Mouse (Mus musculus) cortical plate, adult 2 months (tissue): ENCODE results near the gene Gm45233. TPM values are rescaled to one million over a fixed set of nuclear protein-coding genes. Genes with fewer than 3 reads are reported as not detected.

Source experiments
- H3K27ac ChIP-seq: fragments of 200-500 bp; 2 replicates; pipeline ENCODE4 v1.5.1; 2012; ENCODE audit warnings: low read length, control low read depth, inconsistent platforms; ENCODE audit not compliant: insufficient read depth
- H3K4me1 ChIP-seq: fragments of 200-500 bp; 2 replicates; pipeline ENCODE4 v1.6.1; 2011; ENCODE audit warnings: low read length; ENCODE audit not compliant: control insufficient read depth, insufficient read depth
- H3K4me3 ChIP-seq: fragments of 200-500 bp; 2 replicates; pipeline ENCODE4 v1.5.1; 2011; ENCODE audit warnings: mild to moderate bottlenecking, low read length, control low read depth; ENCODE audit not compliant: insufficient read depth
- CTCF ChIP-seq: fragments of 200-500 bp; IDR thresholded peaks from 2 replicates; pipeline ENCODE4 v1.5.1; 2011; ENCODE audit warnings: mild to moderate bottlenecking, control low read depth, low read length; ENCODE audit not compliant: insufficient read depth; ENCODE audit errors: extremely low read depth
- POLR2A ChIP-seq: fragments of 200-500 bp; IDR thresholded peaks from 2 replicates; pipeline ENCODE4 v1.6.1; 2011; ENCODE audit warnings: mild to moderate bottlenecking, low read length, control low read depth; ENCODE audit not compliant: insufficient read depth; ENCODE audit errors: extremely low read depth
- polyA plus RNA-seq: library from polyadenylated mRNA; depleted of rRNA; stranded (reverse); fragments of >200 nt; gene quantifications from 2 replicates; pipeline ENCODE4 v1.2.3, GENCODE M21; 2012

Gene Gm45233
- polyA plus RNA-seq, 1 experiment: 2.1 TPM

DNA sequence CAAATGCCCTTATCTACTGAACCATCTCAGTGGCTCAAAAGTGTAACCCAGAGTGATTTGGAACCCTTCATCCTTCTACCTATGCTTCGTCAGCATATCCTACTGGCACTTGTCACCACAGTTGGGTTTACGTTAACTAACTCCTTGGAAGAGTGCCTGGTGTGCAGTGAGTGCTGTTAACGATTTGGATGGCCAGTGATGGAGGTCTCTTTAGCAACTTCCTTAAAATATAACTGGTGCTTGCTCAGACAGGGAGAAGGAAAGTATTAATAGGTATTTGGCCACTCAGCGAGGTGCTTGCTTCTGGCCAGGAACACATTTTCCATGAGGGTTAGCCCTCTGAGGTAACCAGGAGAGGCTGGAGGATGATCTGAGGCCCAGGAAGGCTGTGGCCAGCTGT lies 3.9 kb downstream of the Gm45233 start:
- TF ChIP-seq CTCF (no peak), POLR2A (no peak)
- Histone ChIP-seq H3K4me1 (no peaks in the 10 kb centered on the region; the same call in 1 of the 2 replicates), H3K4me3 (no peak overlapping the region), H3K27ac (no peak overlapping the region)

DNA sequence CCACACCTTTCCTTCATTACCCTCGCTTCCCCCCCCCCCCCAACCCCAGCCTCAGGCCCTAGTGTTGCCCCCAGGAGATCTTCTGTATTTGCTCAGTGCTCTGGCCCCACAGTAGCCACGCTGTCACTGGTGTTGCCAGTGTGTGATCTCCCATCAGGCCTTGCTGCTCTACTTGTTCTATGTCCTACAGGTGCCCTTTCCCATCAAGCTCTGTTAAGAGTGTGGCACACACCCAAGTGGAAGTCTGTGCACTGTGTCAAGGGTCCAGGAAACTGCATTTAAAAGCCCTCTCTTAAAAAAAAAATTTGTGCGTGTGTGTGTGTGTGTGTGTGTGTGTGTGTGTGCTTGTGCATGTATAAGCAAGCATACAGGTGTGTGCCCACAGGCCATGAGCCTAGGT lies 4.3 kb downstream of the Gm45233 start:
- Histone ChIP-seq H3K4me3 (no peak overlapping the region), H3K4me1 (no peaks in the 10 kb centered on the region; the same call in 1 of the 2 replicates), H3K27ac (no peak overlapping the region)
- TF ChIP-seq CTCF: no peak
- no peak for TF ChIP-seq POLR2A

DNA sequence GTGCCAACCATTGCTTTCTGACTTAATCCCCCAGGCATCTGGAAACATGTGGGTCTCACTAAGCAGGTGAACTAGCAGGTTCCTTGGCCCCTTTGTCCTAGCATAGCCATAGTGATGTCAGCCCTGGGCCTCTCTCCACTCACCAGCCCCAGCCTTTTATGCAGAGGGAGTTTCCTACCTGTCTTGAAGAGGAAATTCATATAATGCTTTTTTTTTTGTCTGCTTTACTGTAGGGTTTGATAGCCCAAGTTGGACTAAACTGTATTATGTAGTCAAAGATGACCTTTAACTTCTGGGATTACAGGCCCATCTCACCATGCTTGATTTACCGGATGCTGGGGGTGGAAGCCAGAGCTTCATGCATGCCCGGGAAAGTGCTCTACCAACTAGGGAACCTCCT lies 5.9 kb downstream of the Gm45233 start:
- Histone ChIP-seq H3K4me3 (no peak overlapping the region), H3K4me1 (no peaks in the 10 kb centered on the region; the same call in 1 of the 2 replicates), H3K27ac (no peak overlapping the region)
- TF ChIP-seq CTCF (no peak), POLR2A (no peak)

DNA sequence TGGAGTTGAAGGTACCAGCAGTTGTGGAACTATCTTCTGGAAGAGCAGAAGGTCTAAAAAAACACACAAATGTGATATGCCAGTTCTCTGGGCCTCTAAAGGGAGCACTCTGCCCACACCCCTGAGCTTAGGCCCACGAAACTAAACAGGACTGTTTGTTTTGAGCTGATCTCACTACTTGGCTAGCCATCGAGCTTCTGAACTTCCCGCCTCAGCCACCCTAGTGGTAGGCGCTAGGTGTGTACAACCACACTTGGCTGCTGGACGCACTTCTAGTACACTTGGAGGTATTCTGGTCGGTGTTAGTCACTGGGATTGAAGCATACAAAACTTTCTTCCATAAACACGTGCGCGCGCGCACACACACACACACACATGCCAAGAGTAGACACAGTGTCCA lies 7.8 kb downstream of the Gm45233 start:
- TF ChIP-seq POLR2A (no peak), CTCF (no peak)
- no peak overlapping the region for H3K27ac ChIP-seq

DNA sequence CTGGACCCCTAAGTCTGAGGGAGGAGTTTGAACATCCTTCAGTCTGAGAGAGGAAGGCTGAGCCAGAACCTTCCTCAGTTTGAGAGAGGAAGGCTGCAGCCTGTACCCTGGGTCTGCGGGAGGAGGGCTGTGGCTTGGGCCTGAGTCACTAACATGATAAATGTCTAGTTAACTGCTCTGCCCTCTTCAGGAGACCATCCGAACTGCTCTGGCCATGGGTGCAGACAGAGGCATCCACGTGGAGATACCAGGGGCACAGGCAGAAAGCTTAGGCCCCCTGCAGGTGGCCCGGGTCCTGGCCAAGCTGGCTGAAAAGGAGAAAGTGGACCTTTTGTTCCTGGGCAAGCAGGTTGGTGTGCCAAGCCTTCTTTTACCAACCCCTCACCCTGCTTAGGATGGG lies 8.7 kb downstream of the Gm45233 start:
- H3K4me3 ChIP-seq: no peak overlapping the region
- no peaks in the 10 kb centered on the region for H3K4me1 ChIP-seq
- TF ChIP-seq CTCF (no peak), POLR2A (no peak)
- H3K27ac ChIP-seq: no peak overlapping the region

More for the DNA sequence above, 7.8 kb downstream of the Gm45233 start:
- no peaks in the 10 kb centered on the region for H3K4me1 ChIP-seq
- H3K4me3 ChIP-seq: no peak overlapping the region

DNA sequence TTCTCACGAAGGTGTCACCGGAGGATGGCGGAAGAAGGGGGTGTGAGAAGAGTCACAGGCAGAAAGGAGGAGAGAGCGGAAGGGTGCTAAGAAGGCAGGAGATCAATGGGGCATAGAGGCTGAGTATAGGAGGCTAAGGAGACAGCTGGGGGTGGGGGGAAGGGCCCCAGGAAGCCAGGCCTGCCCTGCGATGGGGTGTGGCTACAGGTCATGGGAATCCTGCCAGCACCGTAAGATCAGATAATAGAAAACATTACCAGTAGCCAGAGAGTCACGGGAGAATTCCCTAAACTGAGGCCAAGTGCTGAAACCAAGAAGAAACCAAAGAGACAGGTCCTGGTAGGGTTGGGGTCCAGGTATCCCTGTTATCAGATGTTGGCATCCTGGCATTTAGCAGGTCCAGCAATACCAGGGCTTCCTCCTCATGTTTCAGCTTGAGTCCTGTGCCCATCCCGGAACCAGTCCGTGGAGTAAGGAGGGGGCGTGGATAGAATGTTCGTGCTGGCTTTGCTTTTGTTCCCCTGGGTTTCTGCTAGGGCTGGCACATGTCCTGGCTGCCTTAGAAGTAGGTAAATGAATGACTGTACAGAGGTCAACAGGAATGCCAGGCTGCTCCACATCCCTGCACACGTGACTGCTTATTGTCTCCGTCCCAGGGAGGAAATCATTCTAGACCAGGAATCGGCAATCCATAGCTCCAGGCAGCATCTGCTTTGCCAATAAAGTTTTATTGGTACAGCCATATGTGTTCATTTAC lies 9.8 kb downstream of the Gm45233 start:
- Histone ChIP-seq H3K27ac (no peak overlapping the region), H3K4me3 (no peak overlapping the region), H3K4me1 (no peaks in the 10 kb centered on the region)
- TF ChIP-seq POLR2A (no peak), CTCF (no peak)

DNA sequence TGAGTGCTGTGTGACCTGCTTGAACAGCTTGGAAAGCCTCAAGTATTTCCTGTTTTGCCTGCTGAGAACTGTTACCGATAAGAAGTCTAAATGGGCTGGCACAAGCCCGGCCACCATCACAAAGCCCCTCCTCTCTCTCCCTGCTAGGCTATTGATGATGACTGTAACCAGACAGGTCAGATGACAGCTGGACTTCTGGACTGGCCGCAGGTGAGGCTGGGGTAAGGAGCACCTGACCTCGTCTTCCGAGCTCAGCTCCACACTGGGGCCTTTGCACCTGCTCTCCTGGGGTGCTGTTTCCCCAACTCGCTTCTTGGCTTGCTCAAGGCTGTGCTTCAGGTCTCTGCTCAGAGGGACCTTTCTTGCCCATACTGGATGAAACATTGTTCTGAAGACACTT lies 10.4 kb downstream of the Gm45233 start:
- Histone ChIP-seq H3K4me1 (no peaks in the 10 kb centered on the region), H3K27ac (no peak overlapping the region), H3K4me3 (no peak overlapping the region)
- TF ChIP-seq POLR2A: no peak
- no peak for TF ChIP-seq CTCF

DNA sequence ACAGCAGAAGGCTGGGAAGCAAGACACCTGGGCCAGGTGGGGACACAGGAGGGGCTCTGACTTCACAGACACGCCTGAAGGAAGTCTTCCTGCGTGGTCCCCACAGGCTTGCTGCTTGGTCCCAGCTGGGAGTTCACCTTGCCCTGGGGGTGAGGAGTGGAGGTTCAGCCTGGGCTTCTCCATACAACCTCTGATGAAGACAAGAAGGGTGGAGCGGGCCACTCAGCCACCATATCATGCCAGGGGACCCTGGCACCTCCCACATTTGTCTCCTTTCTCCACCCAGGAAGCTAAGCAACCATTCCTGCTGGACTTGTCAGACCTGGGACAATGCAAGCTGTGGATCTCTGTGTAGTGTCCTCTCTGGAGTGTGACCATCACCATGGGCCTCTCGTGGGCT lies 18.9 kb downstream of the Gm45233 start, which contains the start of gene Vsig10l:
Gene Vsig10l, plus strand, starts transcription at position 301 of the 400 bp plus-strand sequence.
- Histone ChIP-seq H3K4me1 (no peaks in the 10 kb centered on the region), H3K27ac (no peak within 1 kb of the TSS), H3K4me3 (no peak within 1 kb of the TSS)
- TF ChIP-seq POLR2A: no peak
- no peak for TF ChIP-seq CTCF

DNA sequence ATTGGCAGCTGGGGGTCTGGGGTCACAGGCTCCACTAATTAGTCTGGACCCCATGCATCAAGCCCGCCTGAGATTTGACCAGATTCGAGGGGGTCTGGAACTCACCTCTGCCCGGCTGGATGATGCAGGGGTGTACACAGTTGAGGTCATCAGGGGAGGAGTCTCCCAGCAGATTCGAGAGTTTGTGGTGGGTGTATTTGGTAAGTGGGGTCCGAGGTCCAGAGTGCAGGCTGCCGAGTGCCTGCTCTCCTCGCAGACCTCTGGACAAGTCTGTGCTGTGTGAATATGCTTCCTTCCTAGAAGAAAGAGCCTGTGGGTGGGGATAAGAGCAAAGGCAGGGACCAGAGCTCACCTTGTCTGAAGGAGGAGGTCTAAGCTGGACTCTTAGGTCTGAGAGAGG lies 20.0 kb downstream of the Gm45233 start:
- Histone ChIP-seq H3K4me1 (no peaks in the 10 kb centered on the region), H3K27ac (no peak overlapping the region), H3K4me3 (no peak overlapping the region)
- TF ChIP-seq CTCF: no peak

DNA sequence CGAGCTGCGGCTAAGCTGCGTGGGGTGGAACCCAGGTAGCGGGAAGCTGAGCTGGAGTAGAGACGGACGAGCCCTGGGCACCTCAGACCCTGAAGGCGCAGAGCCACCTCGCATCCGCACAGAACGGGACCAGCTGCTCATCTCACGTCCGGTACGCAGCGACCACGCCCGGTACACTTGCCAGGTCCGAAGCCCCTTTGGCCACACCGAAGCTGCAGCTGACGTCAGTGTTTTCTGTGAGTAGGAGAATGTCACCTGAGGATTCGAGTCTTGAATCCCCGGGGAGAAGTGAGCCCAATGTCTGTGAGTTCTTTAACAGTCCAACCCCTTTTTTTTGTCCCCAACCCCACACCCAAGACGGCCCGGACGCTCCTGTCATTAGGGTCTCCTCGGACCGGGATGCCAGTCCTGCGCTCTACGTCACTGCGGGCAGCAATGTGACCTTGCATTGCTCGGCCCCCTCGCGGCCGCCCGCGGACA lies 21.0 kb downstream of the Gm45233 start:
- no peak for TF ChIP-seq CTCF
- Histone ChIP-seq H3K4me3 (peak overlapping the region; percentile 46; the same call in 1 of the 2 replicates), H3K4me1 (no peaks in the 10 kb centered on the region), H3K27ac (no peak overlapping the region)
